Comparison of ENCODE assay signal across 14 mouse cellular contexts in the genomic region with DNA sequence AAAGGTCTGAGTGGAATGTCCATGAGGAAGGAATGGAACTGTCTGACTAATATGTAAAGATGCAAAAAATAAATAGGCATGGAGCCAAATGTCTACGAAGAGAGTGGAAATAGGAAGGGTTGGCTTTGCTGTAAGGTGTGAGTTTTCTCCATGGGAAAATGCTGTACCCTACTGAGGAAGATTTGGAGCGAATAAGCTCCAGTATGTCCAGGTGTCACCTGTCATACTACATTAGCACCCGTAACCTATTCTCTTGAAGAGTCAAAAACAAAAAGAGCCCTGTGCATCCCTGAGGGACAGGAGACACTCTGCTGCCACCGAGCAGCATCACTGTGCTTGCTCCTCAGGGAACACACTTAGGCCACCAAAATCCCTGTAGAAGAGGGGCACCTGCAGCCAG.
"Had no signal": no experiment of that assay in that cellular context is flagged by ENCODE, and none has a peak within 500 bp of the region (broad histone marks: within the 10 kb centered on the region; RNA-seq: fewer than 3 reads in every experiment).

No protein-coding gene starts in this region.

- H3K4me1 ChIP-seq: limb, embryonic 15.5 days; liver, embryonic 12.5 days; neural tube, embryonic 15.5 days had no signal

- H3K4me2 ChIP-seq: limb, embryonic 15.5 days; liver, embryonic 12.5 days; neural tube, embryonic 15.5 days had no signal

- H3K9ac ChIP-seq: limb, embryonic 15.5 days; liver, embryonic 12.5 days; neural tube, embryonic 15.5 days had no signal

- ATAC-seq: liver, embryonic 12.5 days; lung, postnatal 0 days had no signal

- H3K27ac ChIP-seq: limb, embryonic 15.5 days; liver, embryonic 12.5 days; neural tube, embryonic 15.5 days had no signal

- DNase-seq: kidney, adult 2 months; kidney, postnatal 25 days; layer of hippocampus, postnatal 36 days; lung, postnatal 36 days; midbrain, embryonic 14.5 days; right cerebral cortex, adult 18-20 months; right cerebral cortex, postnatal 25 days; thymus, adult 18-20 months; thymus, postnatal 25 days had no signal

- H3K9me3 ChIP-seq: limb, embryonic 15.5 days; liver, embryonic 12.5 days; neural tube, embryonic 15.5 days had no signal

- H3K27me3 ChIP-seq: limb, embryonic 15.5 days; liver, embryonic 12.5 days; neural tube, embryonic 15.5 days had no signal

- H3K36me3 ChIP-seq: limb, embryonic 15.5 days; liver, embryonic 12.5 days; neural tube, embryonic 15.5 days had no signal

- H3K4me3 ChIP-seq: limb, embryonic 15.5 days; liver, embryonic 12.5 days; myocyte; neural tube, embryonic 15.5 days had no signal
